8 mouse cellular contexts compared by ENCODE assay signal in the genomic region with DNA sequence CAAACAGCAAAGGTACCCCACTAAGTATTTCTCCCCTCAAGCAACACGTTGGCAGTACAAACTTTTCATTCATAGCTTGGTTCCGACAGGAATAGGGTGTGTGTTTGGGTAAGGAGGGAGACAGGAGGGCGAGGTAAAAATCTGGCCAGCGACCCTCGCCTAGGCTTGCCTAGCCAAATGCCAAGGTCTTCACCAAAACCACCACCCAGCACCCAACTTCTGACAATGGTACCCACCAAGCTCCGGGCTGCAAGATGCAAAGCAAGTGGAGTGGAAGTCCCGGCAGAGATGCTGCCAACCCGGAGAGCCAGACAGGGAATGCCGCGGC. TPM values are rescaled to one million over a fixed set of nuclear protein-coding genes. Genes with fewer than 3 reads are reported as not detected.
A peak's percentile ranks its signal among the peaks of the same experiment; 100 is the strongest.
DNase-seq lines count a peak whose midpoint lies in the region; ATAC-seq lines count a peak whose summit lies in the region.

No protein-coding gene starts in this region.

- peak overlapping the region; percentile 70 for H3K9ac ChIP-seq in kidney, embryonic 16.5 days (replicated peaks; ENCODE audit: low read length)
- H3K9ac ChIP-seq in hindbrain, embryonic 13.5 days: peak overlapping the region; percentile 78
- H3K9ac ChIP-seq in midbrain, embryonic 15.5 days: peak overlapping the region; percentile 77

- under 1% methylated on average over 10 of the region's 10 CpGs for WGBS in kidney, embryonic 16.5 days
- WGBS in embryonic facial prominence, embryonic 10.5 days: under 1% methylated on average over 10 of the region's 10 CpGs
- 2% methylated on average over 10 of the region's 10 CpGs for WGBS in hindbrain, embryonic 13.5 days
- under 1% methylated on average over 10 of the region's 10 CpGs for WGBS in midbrain, embryonic 15.5 days

- no peaks in the 10 kb centered on the region for H3K9me3 ChIP-seq in kidney, embryonic 16.5 days (ENCODE audit: low read length)
- H3K9me3 ChIP-seq in embryonic facial prominence, embryonic 10.5 days: no peaks in the 10 kb centered on the region
- H3K9me3 ChIP-seq in hindbrain, embryonic 13.5 days: no peaks in the 10 kb centered on the region
- H3K9me3 ChIP-seq in midbrain, embryonic 15.5 days: no peaks in the 10 kb centered on the region

- no peaks in the 10 kb centered on the region for H3K36me3 ChIP-seq in kidney, embryonic 16.5 days (ENCODE audit: insufficient read depth, low read length)
- no peaks in the 10 kb centered on the region for H3K36me3 ChIP-seq in embryonic facial prominence, embryonic 10.5 days (replicated peaks)
- H3K36me3 ChIP-seq in hindbrain, embryonic 13.5 days: no peaks in the 10 kb centered on the region
- no peaks in the 10 kb centered on the region for H3K36me3 ChIP-seq in midbrain, embryonic 15.5 days (replicated peaks)

- peak overlapping the region; percentile 72 for H3K4me3 ChIP-seq in kidney, embryonic 16.5 days (ENCODE audit: low read length)
- peak overlapping the region; percentile 87 for H3K4me3 ChIP-seq in embryonic facial prominence, embryonic 10.5 days
- peak overlapping the region; percentile 71 for H3K4me3 ChIP-seq in hindbrain, embryonic 13.5 days
- peak overlapping the region; percentile 87 for H3K4me3 ChIP-seq in midbrain, embryonic 15.5 days

- H3K4me1 ChIP-seq in kidney, embryonic 16.5 days (ENCODE audit: insufficient read depth, low read length): no peaks in the 10 kb centered on the region
- H3K4me1 ChIP-seq in embryonic facial prominence, embryonic 10.5 days: peaks cover 11% of the 10 kb centered on the region; the same call in 1 of the 2 replicates
- H3K4me1 ChIP-seq in hindbrain, embryonic 13.5 days (replicated peaks): peaks cover 11% of the 10 kb centered on the region
- H3K4me1 ChIP-seq in midbrain, embryonic 15.5 days: peaks cover 9% of the 10 kb centered on the region

- ATAC-seq in kidney, embryonic 16.5 days (ENCODE audit: low FRiP score, low TSS enrichment): no peak
- ATAC-seq in hindbrain, embryonic 13.5 days (ENCODE audit: low FRiP score): 0 out of 2 replicates have a peak, but pooled peaks have one; percentile 2
- no peak for ATAC-seq in midbrain, embryonic 15.5 days (replicated peaks)

- intact Hi-C loops in left cerebral cortex, postnatal 36 days (cut with DNase I): loop anchor here (5.0 to 10.0 kb wide), 3 partner anchors 101 to 278 kb away; no protein-coding TSS in a partner anchor

- peaks cover 13% of the 10 kb centered on the region for H3K27me3 ChIP-seq in kidney, embryonic 16.5 days (ENCODE audit: insufficient read depth, low read length)
- H3K27me3 ChIP-seq in embryonic facial prominence, embryonic 10.5 days (replicated peaks; ENCODE audit: low read depth, poor library complexity, severe bottlenecking): peaks cover 42% of the 10 kb centered on the region
- H3K27me3 ChIP-seq in hindbrain, embryonic 13.5 days: peaks cover 19% of the 10 kb centered on the region
- peaks cover 5% of the 10 kb centered on the region; the same call in 1 of the 2 replicates for H3K27me3 ChIP-seq in midbrain, embryonic 15.5 days (replicated peaks)

- H3K27ac ChIP-seq in kidney, embryonic 16.5 days (ENCODE audit: low read length): no peak overlapping the region
- peak overlapping the region; percentile 74 for H3K27ac ChIP-seq in embryonic facial prominence, embryonic 10.5 days (replicated peaks)
- no peak overlapping the region for H3K27ac ChIP-seq in hindbrain, embryonic 13.5 days
- peak overlapping the region; percentile 83; the same call in 1 of the 2 replicates for H3K27ac ChIP-seq in midbrain, embryonic 15.5 days

- no peak for DNase-seq in kidney, adult 9 months
- no peak for DNase-seq in embryonic facial prominence, embryonic 10.5 days (ENCODE audit: low spot score)
- no peak for DNase-seq in spleen, adult 12 weeks (ENCODE audit: low spot score)
- no peak for DNase-seq in ovary, postnatal 10 days (ENCODE audit: low spot score)
- DNase-seq in left cerebral cortex, postnatal 36 days (ENCODE audit: low spot score in 2 of 2): no peak

- peak overlapping the region; percentile 94 for H3K4me2 ChIP-seq in kidney, embryonic 16.5 days (replicated peaks; ENCODE audit: low read depth, low read length)
- H3K4me2 ChIP-seq in hindbrain, embryonic 13.5 days: peak overlapping the region; percentile 80
- peak overlapping the region; percentile 93 for H3K4me2 ChIP-seq in midbrain, embryonic 15.5 days

RNA-seq across cellular contexts. Expression of a gene that starts 10.6 kb away (rescaled TPM):
- polyA plus RNA-seq in kidney, embryonic 16.5 days (2015; fragmentation: Nextera tagmentation; extraction: Ambion mirVana): 3.9 and 6.1 TPM in 2 replicates
- 3.5 and 3.6 TPM in 2 replicates for polyA plus RNA-seq in embryonic facial prominence, embryonic 10.5 days (2016; fragmentation: Nextera tagmentation; extraction: Ambion mirVana)
- 9.8 and 10.2 TPM in 2 replicates for polyA plus RNA-seq in hindbrain, embryonic 13.5 days (2015; fragmentation: Nextera tagmentation; extraction: Ambion mirVana)
- polyA plus RNA-seq in midbrain, embryonic 15.5 days (2015; fragmentation: Nextera tagmentation; extraction: Ambion mirVana): 10.8 and 12.2 TPM in 2 replicates
- 10 to 100 TPM; 53.6 to 55.0 TPM for total RNA-seq in left cerebral cortex, postnatal 36 days (2021)

Comparison
In these comparisons a context has a peak if more than half of its experiments do, and no peak if none do; other contexts are left out.
1. H3K27ac ChIP-seq: peak in embryonic facial prominence, embryonic 10.5 days (single experiment) and midbrain, embryonic 15.5 days (single experiment); none in kidney, embryonic 16.5 days (single experiment) and hindbrain, embryonic 13.5 days (single experiment).
2. Peak in every context shown above with its lines, with median percentiles within 50 percentile points of each other: H3K4me2 ChIP-seq, H3K4me3 ChIP-seq and H3K9ac ChIP-seq.